Mouse (Mus musculus): Measurements from ENCODE around the gene Cldn20.

DNA sequence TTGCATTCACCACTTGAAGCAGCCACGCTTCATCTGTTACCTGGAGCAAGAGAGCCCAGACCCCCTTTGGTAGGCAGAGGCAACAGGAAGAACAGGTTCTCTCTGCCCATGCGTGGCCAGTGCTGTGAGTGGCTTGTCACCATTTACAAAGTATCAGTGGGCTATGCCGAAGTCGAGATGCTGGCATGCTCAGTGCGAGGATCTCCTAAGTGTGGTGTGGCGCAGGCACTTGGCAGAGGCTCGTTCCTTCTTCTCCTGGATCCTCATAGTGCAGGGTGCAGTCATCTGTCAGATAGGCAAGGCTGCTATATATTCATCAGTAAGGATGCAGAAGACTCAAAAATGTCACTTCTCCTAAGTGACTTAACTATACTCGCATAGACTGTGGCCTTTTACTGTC, 32.9 kb upstream of the Cldn20 start:
- TF ChIP-seq CTCF (conservative IDR thresholded peaks at IDR 0.05; ENCODE audit: low read length) (no peak), NANOG (IDR thresholded peaks at IDR 0.05; ENCODE audit: borderline replicate concordance, low read length) (no peak), POU5F1 (IDR thresholded peaks at IDR 0.05; ENCODE audit: borderline replicate concordance, low read length) (no peak)

Measured in E14TG2a.4 (cell line).